Mouse (Mus musculus) G1E (cell line): ENCODE measurements around the gene Trim39.

Experiments
- CTCF ChIP-seq: IDR thresholded peaks from 2 replicates; pipeline ENCODE4 v1.5.1; 2012; ENCODE audit warnings: low read depth, low read length, inconsistent platforms, mixed read lengths
- GATA1 ChIP-seq: IDR thresholded peaks from 2 replicates; pipeline ENCODE4 v1.6.1; 2012; ENCODE audit warnings: borderline replicate concordance, low read length, inconsistent platforms, mixed read lengths
- TAL1 ChIP-seq: conservative IDR thresholded peaks from 2 replicates; pipeline ENCODE4 v1.6.1; 2012; ENCODE audit warnings: low read depth, low read length, inconsistent platforms, mixed read lengths

- TF ChIP-seq GATA1, result no peak
- TF ChIP-seq CTCF, result no peak
- no peak for TF ChIP-seq TAL1
Observed at GRCm38 (mm10) chr17:36257969-36258368, 14.1 kb downstream of the Trim39 start, which contains the start of gene Rpp21.
